Mouse (Mus musculus): ENCODE data around the gene Sec14l3.

DNA sequence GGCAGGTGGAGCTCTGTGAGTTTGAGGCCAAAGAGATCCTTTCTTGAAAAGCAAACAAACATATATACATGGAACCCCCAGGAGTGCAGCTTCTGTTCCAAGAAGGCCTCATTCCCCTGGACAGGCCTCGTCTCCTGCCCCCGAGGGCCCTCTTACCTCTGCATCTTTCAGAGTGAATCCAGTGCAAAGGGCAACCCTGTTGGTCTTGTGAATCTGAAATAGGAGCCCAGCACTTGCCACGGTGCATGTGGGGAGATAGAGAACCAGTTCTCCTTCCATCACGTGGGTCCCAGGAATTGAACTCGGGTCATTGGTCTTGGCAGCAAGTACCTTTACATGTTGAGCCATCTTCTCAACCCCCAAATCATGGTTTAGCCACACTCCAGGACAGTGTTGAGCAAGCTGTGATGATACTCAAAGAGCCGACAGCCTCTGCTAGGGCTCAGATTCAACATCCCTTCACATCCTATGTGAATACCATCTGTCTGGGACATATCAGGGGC is 23.5 kb upstream of the Sec14l3 start:
- TF ChIP-seq CTCF (IDR thresholded peaks at IDR 0.05; ENCODE audit: low read depth) (no peak), EP300 (IDR thresholded peaks at IDR 0.05; ENCODE audit: low read depth) (no peak)
